Mouse (Mus musculus): Measurements from ENCODE around the gene Mindy2. TPM values are rescaled to one million over a fixed set of nuclear protein-coding genes. Genes with fewer than 3 reads are reported as not detected.

The Mindy2 gene
- polyA plus RNA-seq (2015; fragmentation: Nextera tagmentation; extraction: Ambion mirVana) = 11.8 and 12.5 TPM in 2 replicates

- Histone ChIP-seq H3K4me2 (replicated peaks; ENCODE audit: low read depth) (peak within 1 kb of the TSS; percentile 88), H3K4me1 (replicated peaks; ENCODE audit: control insufficient read depth, insufficient read depth) (no peaks in the 10 kb centered on the region), H3K9me3 (ENCODE audit: control insufficient read depth, low read length) (no peaks in the 10 kb centered on the region), H3K4me3 (ENCODE audit: low read depth, low read length) (peak within 1 kb of the TSS; percentile 91), H3K36me3 (ENCODE audit: control insufficient read depth, insufficient read depth, low read length) (no peaks in the 10 kb centered on the region), H3K27me3 (ENCODE audit: control insufficient read depth, insufficient read depth, low read length) (no peaks in the 10 kb centered on the region), H3K9ac (ENCODE audit: low read length) (peak within 1 kb of the TSS; percentile 93), H3K27ac (replicated peaks) (peak within 1 kb of the TSS; percentile 96)
- WGBS = under 1% methylated on average over 62 of the region's 67 CpGs
- ATAC-seq (ENCODE audit: low FRiP score, low TSS enrichment) (peak; percentile 99), DNase-seq (ENCODE audit: low spot score) (peak; percentile 100)
- TF ChIP-seq EP300 (optimal IDR thresholded peaks at IDR 0.05) (no peak), CTCF (IDR thresholded peaks at IDR 0.05; ENCODE audit: low read depth) (no peak)
Measured at GRCm38 (mm10) chr9:70657013-70657967, at the start of gene Mindy2. Gene Mindy2, minus strand, starts transcription at chr9:70657174.

GRCm38 (mm10) chr9:70706444-70706843 is 49.5 kb upstream of the Mindy2 start:
- no peaks in the 10 kb centered on the region for H3K9me3 ChIP-seq (ENCODE audit: control insufficient read depth, low read length)
- no peaks in the 10 kb centered on the region for H3K4me1 ChIP-seq (replicated peaks; ENCODE audit: control insufficient read depth, insufficient read depth)
- no peak overlapping the region for H3K4me3 ChIP-seq (ENCODE audit: low read depth, low read length)
- no peak overlapping the region for H3K4me2 ChIP-seq (replicated peaks; ENCODE audit: low read depth)
- no peak for TF ChIP-seq CTCF (IDR thresholded peaks at IDR 0.05; ENCODE audit: low read depth)
- TF ChIP-seq EP300 (optimal IDR thresholded peaks at IDR 0.05) = no peak
- H3K36me3 ChIP-seq (ENCODE audit: control insufficient read depth, insufficient read depth, low read length) = no peaks in the 10 kb centered on the region
- H3K9ac ChIP-seq (ENCODE audit: low read length) = no peak overlapping the region
- 92% methylated on average over 1 of the region's 1 CpGs for WGBS
- ATAC-seq (ENCODE audit: low FRiP score, low TSS enrichment) (no peak), DNase-seq (ENCODE audit: low spot score) (no peak)
- no peak overlapping the region for H3K27ac ChIP-seq (replicated peaks)
- no peaks in the 10 kb centered on the region for H3K27me3 ChIP-seq (ENCODE audit: control insufficient read depth, insufficient read depth, low read length)

- H3K36me3 ChIP-seq (ENCODE audit: control insufficient read depth, insufficient read depth, low read length) = no peaks in the 10 kb centered on the region
- 95% methylated on average over 5 of the region's 5 CpGs for WGBS
- no peaks in the 10 kb centered on the region for H3K27me3 ChIP-seq (ENCODE audit: control insufficient read depth, insufficient read depth, low read length)
- no peaks in the 10 kb centered on the region for H3K4me1 ChIP-seq (replicated peaks; ENCODE audit: control insufficient read depth, insufficient read depth)
- DNase-seq (ENCODE audit: low spot score) (no peak), ATAC-seq (ENCODE audit: low FRiP score, low TSS enrichment) (no peak)
- H3K4me2 ChIP-seq (replicated peaks; ENCODE audit: low read depth) = no peak overlapping the region
- TF ChIP-seq EP300 (optimal IDR thresholded peaks at IDR 0.05) = no peak
- TF ChIP-seq CTCF (IDR thresholded peaks at IDR 0.05; ENCODE audit: low read depth) = no peak
- no peak overlapping the region for H3K9ac ChIP-seq (ENCODE audit: low read length)
- no peak overlapping the region for H3K4me3 ChIP-seq (ENCODE audit: low read depth, low read length)
- H3K9me3 ChIP-seq (ENCODE audit: control insufficient read depth, low read length) = no peaks in the 10 kb centered on the region
- H3K27ac ChIP-seq (replicated peaks) = no peak overlapping the region
Measured at GRCm38 (mm10) chr9:70703597-70704203, 46.7 kb upstream of the Mindy2 start.

GRCm38 (mm10) chr9:70698090-70698489 is 41.1 kb upstream of the Mindy2 start:
- no peak for ATAC-seq (ENCODE audit: low FRiP score, low TSS enrichment)
- Histone ChIP-seq H3K4me1 (replicated peaks; ENCODE audit: control insufficient read depth, insufficient read depth) (no peaks in the 10 kb centered on the region), H3K4me2 (replicated peaks; ENCODE audit: low read depth) (no peak overlapping the region), H3K9ac (ENCODE audit: low read length) (no peak overlapping the region), H3K27me3 (ENCODE audit: control insufficient read depth, insufficient read depth, low read length) (no peaks in the 10 kb centered on the region), H3K27ac (replicated peaks) (no peak overlapping the region), H3K36me3 (ENCODE audit: control insufficient read depth, insufficient read depth, low read length) (no peaks in the 10 kb centered on the region), H3K4me3 (ENCODE audit: low read depth, low read length) (no peak overlapping the region), H3K9me3 (ENCODE audit: control insufficient read depth, low read length) (no peaks in the 10 kb centered on the region)
- TF ChIP-seq EP300 (optimal IDR thresholded peaks at IDR 0.05) (no peak), CTCF (IDR thresholded peaks at IDR 0.05; ENCODE audit: low read depth) (no peak)
- WGBS = 49% methylated on average over 1 of the region's 1 CpGs
- no peak for DNase-seq (ENCODE audit: low spot score)

GRCm38 (mm10) chr9:70695723-70696122 is 38.7 kb upstream of the Mindy2 start:
- Histone ChIP-seq H3K4me2 (replicated peaks; ENCODE audit: low read depth) (no peak overlapping the region), H3K4me3 (ENCODE audit: low read depth, low read length) (no peak overlapping the region), H3K27ac (replicated peaks) (no peak overlapping the region), H3K9me3 (ENCODE audit: control insufficient read depth, low read length) (no peaks in the 10 kb centered on the region), H3K9ac (ENCODE audit: low read length) (no peak overlapping the region), H3K36me3 (ENCODE audit: control insufficient read depth, insufficient read depth, low read length) (no peaks in the 10 kb centered on the region), H3K4me1 (replicated peaks; ENCODE audit: control insufficient read depth, insufficient read depth) (no peaks in the 10 kb centered on the region), H3K27me3 (ENCODE audit: control insufficient read depth, insufficient read depth, low read length) (no peaks in the 10 kb centered on the region)
- ATAC-seq (ENCODE audit: low FRiP score, low TSS enrichment) = no peak
- no peak for DNase-seq (ENCODE audit: low spot score)
- peak; percentile 35; the same call in 1 of the 2 replicates for TF ChIP-seq CTCF (IDR thresholded peaks at IDR 0.05; ENCODE audit: low read depth)
- TF ChIP-seq EP300 (optimal IDR thresholded peaks at IDR 0.05) = no peak
- WGBS = 93% methylated on average over 2 of the region's 2 CpGs
